Mouse (Mus musculus) lung, embryonic 16.5 days (tissue): ENCODE measurements around the gene Mef2a. TPM values are rescaled to one million over a fixed set of nuclear protein-coding genes. Genes with fewer than 3 reads are reported as not detected.

Experiments used
- ATAC-seq: fragments of 200-750 bp; cut with Nextera tagmentation; 2 replicates; pipeline ENCODE4 v1.8.0; 2017; ENCODE audit warnings: low read depth, mild to moderate bottlenecking, moderate library complexity
- H3K27ac ChIP-seq: fragments of 300-500 bp; sonication (generic); 2 replicates; pipeline ENCODE4 v1.5.1; 2014; ENCODE audit warnings: mild to moderate bottlenecking, control low read depth, low read length
- H3K27me3 ChIP-seq: fragments of 300-500 bp; sonication (generic); 2 replicates; pipeline ENCODE4 v1.6.1; 2014; ENCODE audit warnings: low read depth, low read length, mixed read lengths; ENCODE audit not compliant: control insufficient read depth, insufficient read depth
- H3K36me3 ChIP-seq: fragments of 300-500 bp; sonication (generic); 2 replicates; pipeline ENCODE4 v1.6.1; 2014; ENCODE audit warnings: low read length; ENCODE audit not compliant: control insufficient read depth, insufficient read depth
- H3K4me1 ChIP-seq: fragments of 300-500 bp; sonication (generic); replicated peaks from 2 replicates; pipeline ENCODE4 v1.6.1; 2014; ENCODE audit warnings: low read length, mixed read lengths; ENCODE audit not compliant: control insufficient read depth, insufficient read depth
- H3K4me2 ChIP-seq: fragments of 300-500 bp; sonication (generic); 2 replicates; pipeline ENCODE4 v1.6.1; 2014; ENCODE audit warnings: low read depth, low read length, control low read depth
- H3K4me3 ChIP-seq: fragments of 300-500 bp; sonication (generic); 2 replicates; pipeline ENCODE4 v1.5.1; 2014; ENCODE audit warnings: mild to moderate bottlenecking, low read length, control low read depth
- H3K9ac ChIP-seq: fragments of 300-500 bp; sonication (generic); 2 replicates; pipeline ENCODE4 v1.6.1; 2014; ENCODE audit warnings: low read length, control low read depth
- H3K9me3 ChIP-seq: fragments of 300-500 bp; sonication (generic); 2 replicates; pipeline ENCODE4 v1.6.1; 2016; ENCODE audit warnings: low read length; ENCODE audit not compliant: control insufficient read depth
- WGBS: fragments of 180-500 bp; shearing (Covaris S2); extraction: QIAGEN DNeasy Blood & Tissue Kit; methylation state at CpG from one replicate; pipeline ENCODE4 v1.1.7; 2014; 5-methylcytosine and 5-hydroxymethylcytosine counted together
- polyA plus RNA-seq: library from polyadenylated mRNA; unstranded; fragments of >200 nt; fragmentation: Nextera tagmentation; extraction: Ambion mirVana; gene quantifications from 2 replicates; pipeline ENCODE4 v1.2.1, GENCODE M21; 2015

Gene Mef2a
- polyA plus RNA-seq, 1 experiment from 2014 or later = 65.2 TPM

DNA sequence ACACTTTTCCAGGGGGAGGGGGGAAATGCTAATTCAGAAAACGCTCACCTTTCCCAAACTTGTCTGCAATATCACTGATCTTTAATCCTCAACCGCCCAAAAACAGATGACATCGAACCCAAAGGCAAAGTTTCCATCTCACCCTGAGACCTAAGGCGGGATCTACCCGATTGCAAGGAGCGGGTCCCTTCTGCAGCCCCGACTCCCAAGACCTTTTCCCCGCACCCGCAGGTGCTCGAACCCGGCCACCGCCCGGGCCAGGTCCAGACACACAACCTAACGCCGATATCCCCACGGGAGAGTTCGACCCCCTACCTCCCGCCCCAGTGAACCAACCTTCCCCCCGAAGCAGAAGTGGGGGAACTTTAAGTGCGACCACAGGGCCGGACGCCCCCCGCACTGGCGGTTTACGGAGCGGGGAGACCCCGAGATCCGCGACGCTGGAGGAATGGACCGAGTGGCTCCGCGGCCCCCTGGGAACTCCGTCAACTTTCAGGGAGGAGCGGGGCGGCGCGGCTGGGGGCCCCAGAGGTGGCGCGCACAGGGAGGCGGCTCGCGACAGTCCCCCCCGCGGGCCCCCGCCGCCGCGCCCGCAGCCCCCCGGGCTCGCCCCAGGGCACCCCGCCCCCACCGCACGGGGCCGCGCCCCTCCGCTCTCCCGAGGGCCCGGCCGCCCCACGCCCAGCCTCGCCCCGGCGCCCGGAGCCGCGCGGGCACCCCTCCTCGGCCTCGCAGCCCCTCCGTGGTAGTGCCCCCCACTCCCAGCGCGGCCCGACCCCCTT lies 576 bp downstream of the Mef2a start:
- peak; percentile 66 for ATAC-seq
- H3K27ac ChIP-seq = peak overlapping the region; percentile 100
- no peaks in the 10 kb centered on the region for H3K27me3 ChIP-seq
- peak overlapping the region; percentile 93 for H3K4me2 ChIP-seq
- H3K4me3 ChIP-seq = peak overlapping the region; percentile 98
- H3K9ac ChIP-seq = peak overlapping the region; percentile 99
- WGBS = under 1% methylated on average over 47 of the region's 75 CpGs
- no peaks in the 10 kb centered on the region for H3K36me3 ChIP-seq
- peaks cover 19% of the 10 kb centered on the region for H3K4me1 ChIP-seq
- H3K9me3 ChIP-seq = no peaks in the 10 kb centered on the region

DNA sequence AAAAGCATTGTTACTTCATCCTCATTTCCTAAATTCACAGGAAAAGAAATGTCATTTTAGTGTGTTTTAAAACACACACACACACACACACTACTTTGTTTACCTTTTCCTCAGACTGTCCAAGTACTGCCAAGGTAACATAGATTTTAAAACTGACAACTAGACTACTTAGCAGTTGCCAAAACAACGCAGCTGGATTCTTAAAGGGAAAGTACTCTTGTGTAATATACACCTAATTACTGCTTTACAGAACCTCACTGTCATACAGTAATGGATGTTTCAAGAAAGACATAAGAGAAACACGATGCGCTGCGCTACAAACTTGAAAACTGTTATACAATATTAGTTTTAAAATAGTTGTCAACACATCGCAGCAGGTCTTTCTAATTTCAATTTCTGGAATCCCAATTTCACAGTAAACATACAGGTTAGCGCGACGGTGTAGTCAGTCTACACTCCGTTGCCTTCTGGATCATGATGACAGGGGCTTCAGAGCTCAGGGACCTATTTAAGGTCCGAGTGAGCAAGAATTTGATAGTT lies 1.2 kb downstream of the Mef2a start:
- Histone ChIP-seq H3K27me3 (no peaks in the 10 kb centered on the region), H3K9me3 (no peaks in the 10 kb centered on the region), H3K27ac (peak overlapping the region; percentile 100), H3K36me3 (no peaks in the 10 kb centered on the region), H3K4me2 (peak overlapping the region; percentile 93), H3K9ac (peak overlapping the region; percentile 99), H3K4me3 (peak overlapping the region; percentile 98), H3K4me1 (peaks cover 19% of the 10 kb centered on the region)
- 8% methylated on average over 10 of the region's 10 CpGs for WGBS
- ATAC-seq = no peak

DNA sequence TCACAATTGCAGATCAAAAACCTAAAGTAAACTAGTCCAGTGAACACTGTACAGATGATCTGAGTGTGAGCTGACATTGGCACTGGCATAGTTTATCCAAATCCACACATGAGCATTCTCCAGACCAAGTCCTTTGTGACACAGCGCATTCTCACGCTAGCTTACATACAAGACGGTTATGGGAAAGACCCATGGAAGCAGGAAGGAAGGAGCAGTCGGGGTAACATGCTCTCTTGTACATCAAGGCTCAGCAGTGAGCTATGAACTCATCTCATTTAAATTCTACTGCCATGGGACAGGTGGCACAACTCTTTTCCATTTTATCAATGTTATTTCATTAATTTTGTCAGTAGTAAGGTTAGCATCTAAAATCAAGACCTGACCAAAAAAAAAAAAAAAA lies 3.0 kb downstream of the Mef2a start:
- peaks cover 19% of the 10 kb centered on the region for H3K4me1 ChIP-seq
- no peaks in the 10 kb centered on the region for H3K36me3 ChIP-seq
- H3K27ac ChIP-seq = no peak overlapping the region
- H3K9me3 ChIP-seq = no peaks in the 10 kb centered on the region
- ATAC-seq = no peak
- H3K9ac ChIP-seq = no peak overlapping the region
- H3K27me3 ChIP-seq = no peaks in the 10 kb centered on the region
- no peak overlapping the region for H3K4me3 ChIP-seq
- H3K4me2 ChIP-seq = no peak overlapping the region
- 47% methylated on average over 4 of the region's 4 CpGs for WGBS

DNA sequence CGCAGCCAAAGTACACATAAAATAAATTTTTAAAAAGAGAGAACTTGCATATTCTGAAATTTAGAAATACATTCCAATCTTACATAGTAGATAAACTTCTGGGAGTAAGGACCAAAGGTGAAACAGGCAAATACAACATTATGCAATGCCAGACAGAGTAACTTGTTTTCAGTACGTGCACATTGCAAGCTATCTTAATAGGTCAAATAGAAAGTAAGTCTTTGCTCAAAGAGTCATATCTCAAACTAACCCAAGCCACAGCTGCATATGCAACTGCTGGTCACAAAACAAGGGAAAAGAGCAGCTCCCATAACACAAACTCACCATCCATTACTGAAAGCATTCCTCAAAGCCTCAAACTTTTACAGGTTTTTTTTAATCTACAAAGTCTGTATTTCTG lies 4.3 kb downstream of the Mef2a start:
- Histone ChIP-seq H3K9me3 (no peaks in the 10 kb centered on the region), H3K27ac (no peak overlapping the region), H3K36me3 (no peaks in the 10 kb centered on the region), H3K4me3 (no peak overlapping the region), H3K4me2 (no peak overlapping the region), H3K4me1 (peaks cover 15% of the 10 kb centered on the region), H3K27me3 (no peaks in the 10 kb centered on the region), H3K9ac (no peak overlapping the region)
- 82% methylated on average over 2 of the region's 2 CpGs for WGBS
- no peak for ATAC-seq

DNA sequence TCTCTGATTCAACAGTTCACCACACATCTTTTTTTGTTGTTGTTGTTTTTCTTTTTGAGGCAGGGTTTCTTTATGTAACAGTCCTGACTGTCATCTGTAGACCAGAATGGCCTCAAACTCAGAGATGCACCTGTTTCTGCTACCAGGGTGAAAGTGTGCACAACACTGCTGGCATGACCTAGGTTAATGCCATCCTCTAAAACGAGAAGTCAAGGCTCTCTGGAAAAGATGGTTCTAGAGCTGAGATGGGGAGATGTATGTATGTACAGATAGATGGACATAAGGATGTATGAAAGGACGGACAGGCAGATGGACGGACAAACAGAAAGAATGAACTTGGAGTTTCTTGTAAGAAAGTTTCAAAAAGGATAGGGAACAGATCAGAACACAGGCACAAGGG lies 12.1 kb downstream of the Mef2a start:
- H3K4me3 ChIP-seq = no peak overlapping the region

DNA sequence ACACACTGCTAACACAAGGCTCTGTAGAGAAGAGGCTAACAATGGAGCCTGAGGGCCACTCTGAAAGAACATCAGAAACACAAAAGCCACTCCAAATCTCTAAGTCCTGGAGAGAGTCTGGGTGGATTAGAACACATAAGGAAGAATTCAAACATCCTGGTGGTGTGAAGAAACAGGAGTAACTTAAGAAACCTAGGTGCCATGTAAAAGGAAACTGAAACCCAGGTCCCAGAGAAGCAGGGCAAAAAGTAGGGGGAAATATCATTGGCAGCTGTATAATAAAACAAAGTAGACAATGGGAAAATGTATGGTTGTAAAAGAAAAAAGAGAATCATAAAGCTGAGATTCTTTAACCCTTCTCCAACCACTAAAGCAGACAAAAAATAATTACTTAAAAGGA lies 12.8 kb downstream of the Mef2a start:
- no peak for ATAC-seq
- Histone ChIP-seq H3K4me1 (peaks cover 3% of the 10 kb centered on the region; the same call in 1 of the 2 replicates), H3K27ac (no peak overlapping the region), H3K9ac (no peak overlapping the region), H3K9me3 (no peaks in the 10 kb centered on the region), H3K4me2 (no peak overlapping the region), H3K27me3 (no peaks in the 10 kb centered on the region), H3K36me3 (peaks cover 3% of the 10 kb centered on the region; the same call in 1 of the 2 replicates), H3K4me3 (no peak overlapping the region)

More for the DNA sequence above, 12.1 kb downstream of the Mef2a start:
- H3K27ac ChIP-seq = no peak overlapping the region
- H3K4me1 ChIP-seq = peaks cover 3% of the 10 kb centered on the region; the same call in 1 of the 2 replicates
- H3K27me3 ChIP-seq = no peaks in the 10 kb centered on the region
- peaks cover 3% of the 10 kb centered on the region; the same call in 1 of the 2 replicates for H3K36me3 ChIP-seq
- no peak for ATAC-seq
- WGBS = 88% methylated on average over 3 of the region's 3 CpGs
- H3K9me3 ChIP-seq = no peaks in the 10 kb centered on the region
- H3K4me2 ChIP-seq = no peak overlapping the region
- H3K9ac ChIP-seq = no peak overlapping the region

DNA sequence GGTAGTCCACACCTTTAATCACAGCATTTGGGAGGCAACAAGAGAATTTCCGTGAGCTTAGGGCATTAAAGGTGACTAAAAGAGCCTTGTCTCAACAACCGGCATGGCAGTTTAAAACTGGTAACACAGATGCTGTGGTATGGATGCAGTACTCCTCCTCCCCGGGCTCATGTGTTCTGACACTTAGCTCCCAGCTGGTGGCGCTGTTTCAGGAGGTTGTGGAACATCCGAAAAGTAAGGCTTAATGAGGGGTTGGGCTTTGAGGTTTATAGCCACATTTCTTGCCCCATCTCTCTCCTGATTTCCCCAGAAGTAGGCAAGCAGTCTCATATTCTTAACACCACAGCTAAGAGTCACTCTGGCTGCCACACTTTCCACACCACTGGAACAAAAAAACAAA lies 16.8 kb downstream of the Mef2a start:
- no peak overlapping the region for H3K4me2 ChIP-seq
- no peak overlapping the region for H3K9ac ChIP-seq
- no peak for ATAC-seq
- peaks cover 3% of the 10 kb centered on the region; the same call in 1 of the 2 replicates for H3K36me3 ChIP-seq
- no peaks in the 10 kb centered on the region for H3K4me1 ChIP-seq
- WGBS = 93% methylated on average over 5 of the region's 5 CpGs
- no peak overlapping the region for H3K27ac ChIP-seq
- H3K27me3 ChIP-seq = no peaks in the 10 kb centered on the region
- H3K9me3 ChIP-seq = no peaks in the 10 kb centered on the region
- no peak overlapping the region for H3K4me3 ChIP-seq

DNA sequence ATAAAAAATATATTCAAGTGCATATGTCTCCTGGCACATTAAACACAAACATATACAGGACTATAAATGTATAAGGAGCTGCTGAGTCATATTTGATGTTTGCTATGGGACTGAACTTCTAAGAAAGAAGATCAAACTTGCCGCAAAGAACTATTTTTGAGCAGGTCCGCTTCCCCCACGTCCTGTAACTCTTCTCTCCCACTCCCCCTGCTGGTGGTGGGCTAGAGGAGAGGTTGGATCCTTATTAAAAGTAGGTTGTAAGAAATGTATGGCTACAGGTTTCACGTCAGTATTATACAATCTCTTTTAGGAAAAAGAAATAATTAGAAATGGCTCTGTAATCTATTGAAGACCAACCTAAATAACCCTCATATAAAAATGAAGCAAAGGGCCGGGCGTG lies 19.0 kb downstream of the Mef2a start:
- Histone ChIP-seq H3K36me3 (peaks cover 3% of the 10 kb centered on the region; the same call in 1 of the 2 replicates), H3K4me3 (no peak overlapping the region), H3K4me1 (no peaks in the 10 kb centered on the region), H3K27me3 (no peaks in the 10 kb centered on the region), H3K27ac (no peak overlapping the region), H3K9ac (no peak overlapping the region), H3K4me2 (no peak overlapping the region), H3K9me3 (no peaks in the 10 kb centered on the region)
- no peak for ATAC-seq
- WGBS = 87% methylated on average over 6 of the region's 6 CpGs

DNA sequence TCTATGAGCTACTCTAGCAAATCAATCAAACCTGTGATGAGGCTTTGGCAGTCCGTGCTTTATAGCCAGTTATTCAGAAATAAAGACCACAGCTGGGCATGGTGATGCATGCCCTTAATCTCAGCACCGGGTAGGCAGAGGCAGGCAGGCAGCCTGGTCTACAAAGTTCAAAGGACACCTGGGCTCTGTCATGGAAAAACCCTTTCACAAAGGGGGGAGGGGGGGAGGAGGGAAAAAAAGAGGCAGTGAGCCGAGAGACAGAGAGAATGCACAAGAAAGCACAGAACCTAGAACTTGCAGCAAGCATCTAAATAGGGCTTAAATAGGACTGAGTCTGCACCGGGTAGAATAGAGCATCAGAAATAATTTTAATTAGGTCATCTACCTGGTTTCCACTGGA lies 19.7 kb downstream of the Mef2a start:
- Histone ChIP-seq H3K9ac (no peak overlapping the region), H3K4me3 (no peak overlapping the region), H3K27ac (no peak overlapping the region), H3K36me3 (peaks cover 3% of the 10 kb centered on the region; the same call in 1 of the 2 replicates), H3K4me2 (no peak overlapping the region), H3K4me1 (no peaks in the 10 kb centered on the region), H3K9me3 (no peaks in the 10 kb centered on the region), H3K27me3 (no peaks in the 10 kb centered on the region)
- WGBS = 80% methylated on average over 4 of the region's 4 CpGs
- ATAC-seq = no peak
